Mouse (Mus musculus) heart, adult 18-20 months (tissue): ENCODE data around the gene Cnot10. TPM values are rescaled to one million over a fixed set of nuclear protein-coding genes. Genes with fewer than 3 reads are reported as not detected.

Source experiments
- DNase-seq, 2 experiments: peaks; one replicate each; pipeline ENCODE4 v3.0.0; 2021 to 2022; ENCODE audit warnings: mixed read lengths in 1 of 2
- total RNA-seq, 2 experiments: library from RNA; stranded (reverse); gene quantifications; 2 replicates each; pipeline ENCODE4 v1.2.3; 2021

Cnot10 gene
- total RNA-seq, 2 experiments from 2014 or later = 21.2 to 22.5 TPM

GRCm38 (mm10) chr9:114650938-114651634 lies 11.1 kb upstream of the Cnot10 start:
- DNase-seq = no peak

GRCm38 (mm10) chr9:114649371-114649770 lies 9.4 kb upstream of the Cnot10 start:
- DNase-seq = no peak

DNA sequence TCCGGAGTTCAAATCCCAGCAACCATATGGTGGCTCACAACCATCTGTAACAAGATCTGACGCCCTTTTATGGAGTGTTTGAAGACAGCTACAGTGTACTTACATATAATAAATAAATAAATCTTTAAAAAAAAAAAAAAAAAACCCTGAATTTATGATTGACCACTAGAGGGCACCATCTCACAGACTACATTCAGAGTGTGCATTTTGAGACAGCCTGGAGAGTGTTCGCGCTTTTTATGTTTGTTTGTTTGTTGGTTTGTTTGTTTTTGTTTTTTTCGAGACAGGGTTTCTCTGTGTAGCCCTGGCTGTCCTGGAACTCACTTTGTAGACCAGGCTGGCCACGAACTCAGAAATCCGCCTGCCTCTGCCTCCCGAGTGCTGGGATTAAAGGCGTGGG lies 8.5 kb upstream of the Cnot10 start:
- DNase-seq = peak in 1 of 2 experiments; percentile 37

DNA sequence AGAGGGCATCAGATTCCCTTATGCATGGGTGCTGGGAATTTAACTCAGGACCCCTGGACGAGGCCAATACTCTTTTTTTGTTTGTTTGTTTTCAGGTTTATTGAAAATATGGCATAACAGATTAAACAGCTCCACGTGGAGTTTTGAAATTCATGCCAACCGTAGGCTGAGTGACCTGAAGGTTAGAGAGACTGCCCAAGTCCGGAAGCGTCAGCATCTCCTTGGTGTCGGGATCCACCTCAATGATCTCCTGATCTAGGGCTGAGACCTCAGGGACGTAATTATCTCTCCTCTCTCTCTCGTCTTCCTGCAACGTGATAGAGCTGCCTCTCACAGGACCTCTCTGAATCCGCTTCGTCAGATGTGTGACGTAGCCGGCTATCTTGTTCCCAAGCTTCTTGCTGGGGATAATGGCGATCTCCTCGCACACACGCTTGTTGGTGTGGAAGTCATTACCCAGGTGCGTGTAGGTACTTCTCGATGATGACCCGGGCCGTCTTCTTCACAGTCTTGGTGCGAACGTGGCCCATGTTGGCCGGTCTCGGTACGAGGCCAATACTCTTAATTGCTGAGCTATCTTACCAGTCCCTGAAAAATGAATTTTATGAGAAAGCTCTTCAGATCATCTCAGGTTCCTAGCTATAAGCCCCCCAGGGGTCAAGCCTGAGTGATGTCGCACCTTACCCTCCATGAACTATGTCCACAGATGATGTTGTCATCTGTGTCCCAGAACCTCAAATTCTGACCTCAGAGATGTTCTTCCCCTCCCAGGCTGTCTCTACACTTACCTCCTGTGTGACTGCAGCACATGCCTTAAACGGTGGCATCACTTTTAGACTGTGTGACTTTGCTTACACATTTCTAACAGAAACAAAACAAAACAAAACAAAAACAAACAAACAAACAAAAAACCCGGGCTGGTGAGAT lies 7.8 kb upstream of the Cnot10 start:
- DNase-seq = no peak

DNA sequence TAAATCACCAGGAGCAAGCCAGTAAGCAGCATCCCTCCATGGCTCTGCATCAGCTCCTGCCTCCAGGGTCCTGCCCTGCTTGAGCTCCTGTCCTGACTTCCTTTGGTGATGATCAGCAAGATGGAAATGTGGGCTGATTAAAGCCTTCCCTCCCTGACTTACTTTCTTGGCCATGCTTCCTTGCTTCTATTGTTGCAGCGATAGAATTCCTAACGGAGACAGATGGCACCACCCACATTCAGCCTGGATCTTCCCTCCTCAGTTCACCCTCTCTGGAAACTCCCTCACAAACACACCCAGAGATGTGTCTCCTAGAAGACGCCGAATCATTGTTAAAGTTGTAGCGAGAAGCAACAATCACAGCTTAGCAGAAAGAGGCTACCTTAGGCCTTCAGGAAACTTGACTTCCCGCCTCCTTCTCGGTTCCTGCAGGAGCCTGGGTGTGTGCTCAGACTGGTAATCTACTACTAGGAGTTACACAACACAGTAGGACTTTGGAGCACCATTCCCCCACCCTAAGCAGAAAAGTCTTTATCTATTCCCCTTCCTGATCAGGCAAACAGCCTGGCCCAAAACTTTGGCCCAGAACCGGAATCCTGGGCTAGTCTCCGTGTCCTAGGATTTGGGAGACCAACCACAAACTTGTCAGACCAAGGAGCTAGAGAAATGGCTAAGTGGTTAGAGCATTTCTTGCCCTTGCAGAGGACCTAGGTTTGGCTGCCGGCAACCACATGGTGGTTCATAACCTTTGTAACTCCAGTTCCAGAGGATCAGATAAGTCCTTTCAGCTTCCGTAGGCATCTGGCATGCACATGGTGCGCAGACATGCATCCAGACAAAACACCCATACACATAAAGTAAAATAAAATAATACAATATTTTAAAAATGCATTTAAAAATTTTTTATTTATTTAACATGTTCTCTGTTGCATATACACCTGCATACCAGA lies 6.8 kb upstream of the Cnot10 start:
- DNase-seq = no peak

DNA sequence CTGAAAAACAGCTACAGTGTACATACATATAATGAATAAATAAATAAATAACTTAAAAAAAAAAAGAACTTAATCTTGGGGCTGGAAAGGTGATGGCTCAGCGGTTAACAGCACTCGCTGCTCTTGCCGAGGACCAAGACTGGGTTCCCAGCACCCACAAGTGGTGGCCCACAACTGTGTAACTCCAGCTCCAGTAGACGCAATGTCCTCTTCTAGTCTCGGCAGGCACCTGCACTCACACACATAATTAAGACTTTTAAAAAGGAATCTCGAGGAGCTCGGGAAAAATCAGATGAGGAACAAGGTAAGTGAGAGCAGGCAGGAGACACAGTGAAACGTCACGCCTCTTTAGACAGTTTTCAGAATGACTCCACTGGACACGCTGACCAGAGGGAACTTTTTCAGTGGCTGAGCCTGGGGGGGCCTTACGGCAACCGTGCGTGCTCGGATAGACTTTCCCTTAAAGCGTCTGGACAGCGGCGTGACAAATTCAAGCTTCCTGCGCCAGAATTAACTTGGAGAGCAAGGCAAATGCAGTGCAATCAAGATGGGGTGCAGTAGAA lies 717 bp downstream of the Cnot10 start:
- no peak for DNase-seq

DNA sequence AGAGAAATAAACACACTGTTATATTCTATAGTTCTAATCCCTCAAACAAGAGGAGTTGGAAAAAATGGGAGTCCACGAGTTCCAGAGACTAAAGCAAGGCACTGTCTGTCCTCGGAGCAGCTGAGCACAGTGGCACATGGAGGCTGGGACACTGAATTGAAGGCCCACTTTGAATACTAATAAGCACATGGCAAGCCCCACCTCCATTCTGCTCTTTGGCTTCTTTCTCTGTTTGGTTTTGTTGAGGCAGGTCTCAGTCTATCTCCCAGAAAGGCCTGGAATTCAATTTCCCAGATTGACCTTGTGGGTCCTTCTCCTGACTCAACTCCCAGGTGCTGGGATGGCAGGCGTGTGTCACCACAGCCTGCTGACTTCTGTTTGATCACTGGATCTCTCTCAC lies 3.2 kb downstream of the Cnot10 start:
- no peak for DNase-seq

- no peak for DNase-seq
Measured at GRCm38 (mm10) chr9:114636150-114636549, 3.8 kb downstream of the Cnot10 start.

DNA sequence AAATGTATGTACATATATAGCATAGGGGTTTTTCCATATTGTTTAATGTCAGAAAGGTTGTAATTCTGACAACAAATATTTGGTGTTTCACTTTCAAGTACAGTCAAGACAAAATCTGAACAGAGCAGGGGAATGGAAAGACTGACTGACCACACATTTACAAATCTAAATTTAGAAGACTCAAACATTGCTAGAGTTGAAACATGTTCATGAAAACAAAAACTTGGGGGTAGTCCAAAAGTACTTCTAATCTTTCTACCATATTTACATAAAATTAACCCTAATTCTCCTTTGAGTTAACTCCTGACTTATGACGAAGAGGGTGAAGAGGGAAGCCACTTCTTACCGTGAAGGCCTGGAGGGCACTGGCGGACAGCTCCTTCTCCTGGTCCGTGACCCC lies 7.7 kb downstream of the Cnot10 start:
- DNase-seq = no peak

- no peak for DNase-seq
Measured at GRCm38 (mm10) chr9:114626726-114627125, 13.3 kb downstream of the Cnot10 start.

GRCm38 (mm10) chr9:114624178-114624577 lies 15.8 kb downstream of the Cnot10 start:
- no peak for DNase-seq

GRCm38 (mm10) chr9:114621149-114621548 lies 18.8 kb downstream of the Cnot10 start:
- no peak for DNase-seq

DNA sequence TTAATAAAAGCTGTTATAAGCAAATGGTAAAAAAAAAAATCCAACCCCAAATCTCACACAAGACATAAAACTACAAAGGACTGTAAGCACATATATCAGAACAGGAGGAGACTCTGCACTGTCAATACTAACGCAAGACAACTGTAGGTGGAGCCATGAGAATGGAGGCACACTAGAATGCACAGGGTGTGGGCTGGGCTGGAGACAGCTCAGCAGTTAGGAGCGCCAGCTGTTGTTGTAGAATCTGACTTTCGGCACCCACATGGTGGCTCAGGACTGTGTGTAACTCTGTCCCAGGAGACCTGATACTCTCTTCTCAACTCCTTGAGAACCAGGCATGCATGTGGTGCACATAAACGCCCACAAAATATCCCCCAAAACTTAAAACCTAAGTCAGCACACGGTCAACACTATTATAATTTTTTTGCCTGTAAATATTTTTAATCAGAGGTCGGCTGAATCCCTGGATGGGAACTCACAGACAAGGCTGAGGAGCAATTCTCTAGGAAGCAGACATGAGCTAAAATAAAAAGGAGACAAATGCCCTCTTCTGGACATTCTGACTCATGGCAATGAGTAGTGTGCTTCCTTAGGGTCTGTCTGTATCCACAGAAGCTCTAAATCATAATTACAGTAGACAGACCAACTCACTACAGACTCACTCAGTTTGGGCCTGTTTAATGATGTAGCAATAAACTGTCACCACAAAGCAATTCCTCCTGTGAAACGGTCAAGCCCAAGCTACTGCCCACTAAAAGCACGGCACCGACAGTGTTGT lies 25.6 kb downstream of the Cnot10 start:
- no peak for DNase-seq

DNA sequence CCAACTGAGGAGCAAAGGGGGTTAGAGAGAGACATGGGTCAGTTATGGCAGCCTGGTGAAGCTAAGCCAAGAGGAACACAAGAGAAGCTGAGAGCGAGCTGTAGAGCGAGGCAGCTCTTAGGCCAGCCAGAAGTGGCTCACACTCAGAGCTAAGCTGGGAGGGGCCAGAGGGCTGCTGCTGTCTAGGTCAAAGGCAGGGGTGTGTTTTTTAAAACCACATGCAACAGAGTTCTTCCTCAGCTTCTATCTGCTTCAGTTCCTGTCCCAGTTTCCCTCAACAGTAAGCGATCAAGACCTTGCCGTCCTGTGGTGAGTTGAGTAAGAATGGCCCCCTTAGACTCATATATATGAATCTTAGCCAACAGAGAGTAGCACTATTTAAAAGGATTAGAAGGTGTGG lies 27.0 kb downstream of the Cnot10 start:
- DNase-seq = no peak

- no peak for DNase-seq
Measured at GRCm38 (mm10) chr9:114612566-114612965, 27.4 kb downstream of the Cnot10 start.

GRCm38 (mm10) chr9:114610266-114610665 lies 29.7 kb downstream of the Cnot10 start:
- no peak for DNase-seq

DNA sequence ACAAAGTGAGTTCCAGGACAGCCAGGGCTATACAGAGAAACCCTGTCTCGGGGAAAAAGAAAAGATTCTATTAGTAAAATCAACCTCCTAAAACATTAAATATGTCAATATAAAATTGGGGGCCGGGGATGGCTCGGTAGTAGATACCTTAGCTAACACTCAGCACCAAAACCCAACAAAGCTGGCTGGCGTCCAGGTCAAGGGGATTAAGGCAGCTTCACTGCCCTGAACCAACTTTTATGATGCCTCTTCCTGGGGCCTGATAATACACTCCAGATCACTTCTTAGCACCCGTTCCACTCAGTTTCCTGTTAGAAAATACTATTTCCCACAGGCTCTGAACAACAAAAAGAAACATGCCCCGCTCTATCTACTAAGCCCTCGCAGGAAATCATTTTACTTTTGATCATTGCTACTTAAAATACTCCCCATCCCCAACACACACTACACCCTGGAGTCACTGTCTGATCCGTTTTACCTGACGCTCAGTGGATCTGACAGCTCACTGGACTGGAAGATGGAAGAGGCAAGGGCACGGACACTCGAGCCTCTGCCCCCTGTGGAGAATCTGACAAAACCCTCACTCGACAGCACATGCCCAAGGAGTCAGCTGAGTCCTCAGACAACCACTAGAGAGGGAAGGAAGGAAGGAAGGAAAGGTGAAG lies 36.0 kb downstream of the Cnot10 start:
- no peak for DNase-seq

GRCm38 (mm10) chr9:114601096-114601495 lies 38.9 kb downstream of the Cnot10 start:
- no peak for DNase-seq

- DNase-seq = no peak
Measured at GRCm38 (mm10) chr9:114585017-114585345, 55.0 kb downstream of the Cnot10 start.

DNA sequence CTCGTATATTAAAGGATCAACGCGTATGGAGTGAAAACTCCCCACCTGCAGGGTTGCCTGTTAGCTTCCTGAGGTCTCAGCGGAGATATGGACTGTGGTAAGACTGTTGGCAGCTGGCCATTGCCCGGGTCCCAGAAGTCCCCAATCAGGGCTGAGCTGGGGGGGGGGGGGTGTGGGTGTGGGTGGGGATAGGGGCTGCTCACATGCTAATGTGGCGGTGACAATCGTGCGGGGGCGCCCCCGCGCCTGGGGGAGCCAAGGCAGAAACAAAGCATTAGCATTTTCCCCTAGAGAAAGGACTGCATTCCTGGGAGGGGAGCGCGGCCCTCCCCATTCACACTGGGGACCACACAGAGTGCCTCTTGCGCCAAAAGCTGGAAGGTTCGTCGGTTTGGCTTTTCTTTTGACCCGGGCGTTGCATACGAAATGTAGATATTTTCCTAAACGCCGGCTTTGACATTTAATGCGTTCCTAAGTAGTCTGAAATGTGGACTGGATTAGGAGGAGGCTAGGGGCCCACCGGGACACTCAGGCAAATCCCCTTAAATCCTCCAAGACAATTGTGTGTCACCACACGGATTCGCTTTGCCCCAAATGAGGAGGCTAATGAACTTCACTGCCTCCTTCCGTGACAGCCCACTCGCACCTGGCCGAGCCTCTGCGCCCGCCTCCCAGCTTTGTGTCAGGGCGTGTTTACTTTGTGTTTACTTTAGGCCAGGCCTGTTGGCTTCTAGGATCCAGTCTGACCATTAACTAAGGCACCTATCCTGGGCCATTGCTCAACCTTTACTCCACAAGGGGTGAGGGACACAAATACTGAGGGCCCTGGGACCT lies 55.6 kb downstream of the Cnot10 start:
- DNase-seq = no peak
